Mouse (Mus musculus) bone marrow, adult 2 months (tissue): ENCODE data around the gene Bcar3.

Experiments used
- CTCF ChIP-seq: fragments of 200-500 bp; IDR thresholded peaks from 2 replicates; pipeline ENCODE4 v1.5.1; 2011; ENCODE audit warnings: low read length, control low read depth; ENCODE audit not compliant: control insufficient read depth, insufficient read depth
- POLR2A ChIP-seq: fragments of 200-500 bp; IDR thresholded peaks from 2 replicates; pipeline ENCODE4 v1.6.1; 2011; ENCODE audit warnings: low read depth, mild to moderate bottlenecking, control low read depth, low read length, borderline replicate concordance; ENCODE audit not compliant: control insufficient read depth

DNA sequence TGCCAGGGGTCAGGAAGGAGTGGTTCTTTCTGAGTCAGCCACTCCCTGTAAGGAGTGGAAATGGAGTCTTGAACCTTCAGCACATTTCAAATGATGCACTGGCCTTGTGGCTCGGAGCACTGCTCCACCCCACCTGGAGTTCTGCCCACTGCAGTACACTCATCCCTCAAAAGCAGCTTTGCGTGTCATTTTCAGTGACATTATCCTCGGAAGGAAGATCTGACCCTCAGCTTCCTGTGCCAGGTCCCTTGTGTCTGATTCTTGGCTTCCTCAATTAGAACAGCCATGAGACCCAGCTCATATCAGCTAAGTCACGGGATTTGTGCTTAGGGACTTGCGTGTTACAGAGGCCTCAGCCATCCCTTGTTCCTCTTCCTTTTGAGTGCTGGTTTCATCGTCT, 203.9 kb downstream of the Bcar3 start:
- TF ChIP-seq CTCF, result no peak
- no peak for TF ChIP-seq POLR2A
